Mouse (Mus musculus) CH12.LX (cell line): ENCODE measurements at regions not wholly inside any gene's neighbourhood (a gene's known extent, or its start where the extent isn't known, plus 50 kb on each side); places are given as distances from the start of the nearest gene placed in this dataset.

ENCODE experiments used
- BHLHE40 ChIP-seq: IDR thresholded peaks from 2 replicates; pipeline ENCODE4 v1.6.1; 2011; ENCODE audit warnings: mild to moderate bottlenecking, low read depth, low read length, improper control_type of control experiment
- CTCF ChIP-seq, 2 experiments: IDR thresholded peaks in 1 of 2; conservative IDR thresholded peaks in 1 of 2; 2 replicates each; pipeline ENCODE4 v1.5.1; 2011 to 2012; ENCODE audit warnings: low read depth in 2 of 2, low read length in 2 of 2, improper control_type of control experiment in 1 of 2, inconsistent platforms in 1 of 2, mild to moderate bottlenecking in 1 of 2, moderate library complexity in 1 of 2
- ETS1 ChIP-seq: conservative IDR thresholded peaks from 2 replicates; pipeline ENCODE4 v1.6.1; 2012; ENCODE audit warnings: low read depth, mild to moderate bottlenecking, inconsistent platforms, low read length, improper control_type of control experiment, moderate library complexity
- SIN3A ChIP-seq: IDR thresholded peaks from 2 replicates; pipeline ENCODE4 v1.6.1; 2012; ENCODE audit warnings: low read length, improper control_type of control experiment, inconsistent platforms

- TF ChIP-seq BHLHE40 = no peak
- TF ChIP-seq ETS1 = no peak
- TF ChIP-seq CTCF (conservative IDR thresholded peaks at IDR 0.05 in 1 of 2, IDR thresholded peaks at IDR 0.05 in 1 of 2; ENCODE audit: low read depth in 2 of 2, low read length in 2 of 2) = no peak
- no peak for TF ChIP-seq SIN3A
Observed at GRCm38 (mm10) chr15:20151910-20152309, 297.2 kb upstream of the Cdh12 start.
